Mouse (Mus musculus) lung, embryonic 16.5 days (tissue): ENCODE data around the gene Olfr615. TPM values are rescaled to one million over a fixed set of nuclear protein-coding genes. Genes with fewer than 3 reads are reported as not detected.

Experiments used
- ATAC-seq: fragments of 200-750 bp; cut with Nextera tagmentation; 2 replicates; pipeline ENCODE4 v1.8.0; 2017; ENCODE audit warnings: low read depth, mild to moderate bottlenecking, moderate library complexity
- H3K27ac ChIP-seq: fragments of 300-500 bp; sonication (generic); 2 replicates; pipeline ENCODE4 v1.5.1; 2014; ENCODE audit warnings: mild to moderate bottlenecking, control low read depth, low read length
- H3K27me3 ChIP-seq: fragments of 300-500 bp; sonication (generic); 2 replicates; pipeline ENCODE4 v1.6.1; 2014; ENCODE audit warnings: low read depth, low read length, mixed read lengths; ENCODE audit not compliant: control insufficient read depth, insufficient read depth
- H3K36me3 ChIP-seq: fragments of 300-500 bp; sonication (generic); 2 replicates; pipeline ENCODE4 v1.6.1; 2014; ENCODE audit warnings: low read length; ENCODE audit not compliant: control insufficient read depth, insufficient read depth
- H3K4me1 ChIP-seq: fragments of 300-500 bp; sonication (generic); replicated peaks from 2 replicates; pipeline ENCODE4 v1.6.1; 2014; ENCODE audit warnings: low read length, mixed read lengths; ENCODE audit not compliant: control insufficient read depth, insufficient read depth
- H3K4me2 ChIP-seq: fragments of 300-500 bp; sonication (generic); 2 replicates; pipeline ENCODE4 v1.6.1; 2014; ENCODE audit warnings: low read depth, low read length, control low read depth
- H3K4me3 ChIP-seq: fragments of 300-500 bp; sonication (generic); 2 replicates; pipeline ENCODE4 v1.5.1; 2014; ENCODE audit warnings: mild to moderate bottlenecking, low read length, control low read depth
- H3K9ac ChIP-seq: fragments of 300-500 bp; sonication (generic); 2 replicates; pipeline ENCODE4 v1.6.1; 2014; ENCODE audit warnings: low read length, control low read depth
- H3K9me3 ChIP-seq: fragments of 300-500 bp; sonication (generic); 2 replicates; pipeline ENCODE4 v1.6.1; 2016; ENCODE audit warnings: low read length; ENCODE audit not compliant: control insufficient read depth
- WGBS: fragments of 180-500 bp; shearing (Covaris S2); extraction: QIAGEN DNeasy Blood & Tissue Kit; methylation state at CpG from one replicate; pipeline ENCODE4 v1.1.7; 2014; 5-methylcytosine and 5-hydroxymethylcytosine counted together
- microRNA-seq: library from miRNA; unstranded; fragments of <30 nt; microRNA quantifications from one replicate; pipeline ENCODE4, GENCODE M21; 2016
- polyA plus RNA-seq: library from polyadenylated mRNA; unstranded; fragments of >200 nt; fragmentation: Nextera tagmentation; extraction: Ambion mirVana; gene quantifications from 2 replicates; pipeline ENCODE4 v1.2.1, GENCODE M21; 2015

Gene Olfr615
- polyA plus RNA-seq, 1 experiment from 2014 or later, result not detected

GRCm38 (mm10) chr7:103607425-103607824 lies 51.5 kb downstream of the Olfr615 start:
- Histone ChIP-seq H3K9ac (no peak overlapping the region), H3K27ac (no peak overlapping the region), H3K4me2 (no peak overlapping the region), H3K4me1 (no peaks in the 10 kb centered on the region), H3K36me3 (no peaks in the 10 kb centered on the region), H3K4me3 (no peak overlapping the region), H3K27me3 (no peaks in the 10 kb centered on the region), H3K9me3 (no peaks in the 10 kb centered on the region)
- ATAC-seq, result no peak
- 74% methylated on average over 2 of the region's 2 CpGs for WGBS

GRCm38 (mm10) chr7:103612434-103612833 lies 56.6 kb downstream of the Olfr615 start, which contains the start of gene Olfr620:
Olfr620 (minus strand) TSS chr7:103612534.
- no peak for ATAC-seq
- no peaks in the 10 kb centered on the region for H3K9me3 ChIP-seq
- no peak within 1 kb of the TSS for H3K4me2 ChIP-seq
- no peaks in the 10 kb centered on the region for H3K27me3 ChIP-seq
- no peaks in the 10 kb centered on the region for H3K4me1 ChIP-seq
- no peaks in the 10 kb centered on the region for H3K36me3 ChIP-seq
- WGBS, result 66% methylated on average over 2 of the region's 2 CpGs
- H3K9ac ChIP-seq, result no peak within 1 kb of the TSS
- H3K4me3 ChIP-seq, result no peak within 1 kb of the TSS
- H3K27ac ChIP-seq, result no peak within 1 kb of the TSS

Small RNA genes lying within 50 kb of the gene (microRNA-seq; reads per million reads assigned to microRNA genes)
- gene Gm26506, result not detected

Other genes with a start within 250 kb of the Olfr615 start
- gene Olfr597, start 239.8 kb upstream of the Olfr615 start, polyA plus RNA-seq, result not detected in 2 replicates
- gene Olfr598, start 232.5 kb upstream of the Olfr615 start, polyA plus RNA-seq, result not detected in 2 replicates
- gene Olfr599, start 220.2 kb upstream of the Olfr615 start, polyA plus RNA-seq, result not detected in 2 replicates
- gene Olfr600, start 206.4 kb upstream of the Olfr615 start, polyA plus RNA-seq, result not detected in 2 replicates
- not detected in 2 replicates for gene Olfr601, start 193.4 kb upstream of the Olfr615 start, polyA plus RNA-seq
- gene Olfr603, start 169.9 kb upstream of the Olfr615 start, polyA plus RNA-seq, result not detected in 2 replicates
- not detected in 2 replicates for gene Usp17lc, start 141.0 kb upstream of the Olfr615 start, polyA plus RNA-seq
- gene Olfr605, start 110.6 kb upstream of the Olfr615 start, polyA plus RNA-seq, result not detected in 2 replicates
- not detected in 2 replicates for gene Olfr606, start 107.0 kb upstream of the Olfr615 start, polyA plus RNA-seq
- not detected in 2 replicates for gene Olfr607, start 91.9 kb upstream of the Olfr615 start, polyA plus RNA-seq
- gene Olfr608, start 86.2 kb upstream of the Olfr615 start, polyA plus RNA-seq, result not detected in 2 replicates
- not detected in 2 replicates for gene Olfr609, start 58.0 kb upstream of the Olfr615 start, polyA plus RNA-seq
- not detected in 2 replicates for gene Olfr610, start 44.0 kb upstream of the Olfr615 start, polyA plus RNA-seq
- gene Olfr611, start 35.2 kb upstream of the Olfr615 start, polyA plus RNA-seq, result not detected in 2 replicates
- gene Olfr612, start 13.4 kb upstream of the Olfr615 start, polyA plus RNA-seq, result not detected in 2 replicates
- not detected in 2 replicates for gene Olfr613, start 8.0 kb upstream of the Olfr615 start, polyA plus RNA-seq
- gene Olfr616, start 13.1 kb downstream of the Olfr615 start, polyA plus RNA-seq, result not detected in 2 replicates
- gene Olfr617, start 17.0 kb downstream of the Olfr615 start, polyA plus RNA-seq, result not detected in 2 replicates
- gene Olfr618, start 34.0 kb downstream of the Olfr615 start, polyA plus RNA-seq, result not detected in 2 replicates
- not detected in 2 replicates for gene Olfr619, start 44.5 kb downstream of the Olfr615 start, polyA plus RNA-seq
- not detected in 2 replicates for gene Olfr620, start 56.5 kb downstream of the Olfr615 start, polyA plus RNA-seq
- gene Olfr622, start 86.6 kb downstream of the Olfr615 start, polyA plus RNA-seq, result not detected in 2 replicates
- not detected in 2 replicates for gene Olfr623, start 107.6 kb downstream of the Olfr615 start, polyA plus RNA-seq
- 0.05 TPM in 1 of 2 replicates, not detected in the other for gene Olfr624, start 115.1 kb downstream of the Olfr615 start, polyA plus RNA-seq
- gene Olfr625-ps1, start 126.6 kb downstream of the Olfr615 start, polyA plus RNA-seq, result not detected in 2 replicates
- gene Olfr243, start 158.6 kb downstream of the Olfr615 start, polyA plus RNA-seq, result not detected in 2 replicates
- not detected in 2 replicates for gene Olfr628, start 174.3 kb downstream of the Olfr615 start, polyA plus RNA-seq
- gene Olfr629, start 188.9 kb downstream of the Olfr615 start, polyA plus RNA-seq, result not detected in 2 replicates
- not detected in 2 replicates for gene Olfr630, start 201.3 kb downstream of the Olfr615 start, polyA plus RNA-seq
- not detected in 2 replicates for gene Olfr69, start 215.5 kb downstream of the Olfr615 start, polyA plus RNA-seq
- gene Olfr68, start 223.6 kb downstream of the Olfr615 start, polyA plus RNA-seq, result not detected in 2 replicates
- gene Olfr67, start 235.7 kb downstream of the Olfr615 start, polyA plus RNA-seq, result not detected in 2 replicates